Mouse (Mus musculus): ENCODE measurements at regions not wholly inside any gene's neighbourhood (a gene's known extent, or its start where the extent isn't known, plus 50 kb on each side); places are given as distances from the start of the nearest gene placed in this dataset.

- no peak for TF ChIP-seq CTCF (IDR thresholded peaks at IDR 0.05; ENCODE audit: control insufficient read depth, insufficient read depth, insufficient replicate concordance, low read depth, low read length)
- TF ChIP-seq POLR2A (IDR thresholded peaks at IDR 0.05; ENCODE audit: control insufficient read depth, low read depth, low read length) = no peak
These were observed 327.8 kb upstream of the 3110018I06Rik start for GRCm38 (mm10) chr12:107160628-107161027.

Measured in testis, adult 2 months (tissue).